Mouse (Mus musculus): ENCODE measurements at regions not wholly inside any gene's neighbourhood (a gene's known extent, or its start where the extent isn't known, plus 50 kb on each side); places are given as distances from the start of the nearest gene placed in this dataset.
A peak's percentile ranks its signal among the peaks of the same experiment; 100 is the strongest.
"Not testable (repeated sequence)": the region's sequence is repeated elsewhere in the genome, so short reads cannot be mapped to it uniquely, and the experiment has no call there.

DNA sequence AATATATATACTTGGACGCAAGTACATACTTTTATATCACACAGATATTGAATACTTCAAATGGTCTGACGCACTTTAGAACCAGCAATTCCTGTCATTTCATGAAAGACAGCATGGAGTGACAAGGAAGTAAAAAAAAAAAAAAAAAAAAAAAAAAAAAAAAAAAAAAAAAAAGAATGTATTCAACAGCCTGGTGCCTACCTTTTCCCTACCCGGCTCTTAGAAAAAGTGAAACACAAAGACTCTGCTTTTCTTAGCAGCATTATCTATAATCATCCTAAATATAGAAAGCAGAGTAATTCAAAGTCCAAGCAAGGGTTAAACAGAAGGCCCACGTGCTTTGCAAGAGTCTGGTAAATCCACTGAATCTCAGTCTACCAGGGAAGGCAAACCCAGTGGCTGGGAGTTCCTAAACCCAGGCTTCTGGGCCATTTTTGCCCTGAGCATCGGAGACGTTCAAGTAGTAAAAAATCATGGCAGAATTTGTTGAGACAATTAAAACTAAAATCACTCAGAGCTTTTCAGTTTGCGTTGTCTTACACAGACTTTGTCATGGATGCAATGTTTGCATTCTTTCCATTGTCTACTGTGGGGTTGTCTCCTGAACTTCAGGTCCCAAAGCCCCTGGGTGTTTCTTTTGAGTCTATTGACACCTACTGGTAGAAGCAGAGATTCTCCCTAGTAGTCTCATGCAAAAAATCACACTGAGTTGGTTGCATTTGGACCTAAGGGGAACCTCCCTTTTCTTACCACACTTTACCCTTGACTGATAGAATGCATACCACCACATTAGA is 390.2 kb upstream of the 1700008P02Rik start:
- H3K9me3 ChIP-seq (ENCODE audit: control insufficient read depth, low read length), result no peaks in the 10 kb centered on the region
- H3K4me2 ChIP-seq (replicated peaks; ENCODE audit: low read depth, low read length), result no peak overlapping the region
- no peaks in the 10 kb centered on the region for H3K4me1 ChIP-seq (replicated peaks; ENCODE audit: control insufficient read depth, insufficient read depth, low read length)
- peak; percentile 49 for DNase-seq (ENCODE audit: low spot score)
- no peak overlapping the region for H3K9ac ChIP-seq (ENCODE audit: low read depth, low read length)
- no peaks in the 10 kb centered on the region for H3K36me3 ChIP-seq (ENCODE audit: control insufficient read depth, insufficient read depth, low read length)
- ATAC-seq (ENCODE audit: low FRiP score), result peak; percentile 69
- H3K4me3 ChIP-seq (ENCODE audit: low read depth, low read length), result no peak overlapping the region
- no peaks in the 10 kb centered on the region for H3K27me3 ChIP-seq (ENCODE audit: control insufficient read depth, insufficient read depth, low read length)
- H3K27ac ChIP-seq (ENCODE audit: low read depth, low read length), result no peak overlapping the region
- 55% methylated on average over 7 of the region's 7 CpGs for WGBS

DNA sequence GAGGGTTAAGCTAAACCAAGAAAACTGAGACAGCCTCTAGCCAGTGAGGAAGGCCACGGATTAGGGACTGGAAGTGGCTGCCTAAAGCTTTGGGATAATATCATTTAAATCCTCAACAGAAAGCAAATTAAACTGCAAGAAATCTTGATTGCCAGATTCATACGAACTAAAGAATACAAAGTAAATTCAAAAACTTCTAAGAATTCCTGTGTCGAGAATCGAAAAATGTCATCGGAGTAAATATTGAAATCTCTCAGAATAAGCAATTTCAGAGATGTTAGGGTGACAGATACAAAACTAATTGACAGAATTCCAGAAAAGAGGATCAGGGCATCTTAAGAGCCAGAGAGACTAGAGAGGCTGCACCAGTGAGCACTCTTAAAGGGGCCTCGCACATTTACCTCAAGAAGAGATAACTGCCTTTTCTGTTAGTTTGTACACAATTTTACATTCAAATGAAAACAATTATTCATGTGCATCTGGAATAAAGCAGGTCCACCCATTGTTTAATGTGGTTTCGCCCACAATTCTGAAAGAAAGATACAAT is 388.5 kb upstream of the 1700008P02Rik start:
- Histone ChIP-seq H3K9ac (ENCODE audit: low read depth, low read length) (no peak overlapping the region), H3K9me3 (ENCODE audit: control insufficient read depth, low read length) (no peaks in the 10 kb centered on the region), H3K36me3 (ENCODE audit: control insufficient read depth, insufficient read depth, low read length) (no peaks in the 10 kb centered on the region), H3K4me1 (replicated peaks; ENCODE audit: control insufficient read depth, insufficient read depth, low read length) (no peaks in the 10 kb centered on the region), H3K4me3 (ENCODE audit: low read depth, low read length) (no peak overlapping the region), H3K27me3 (ENCODE audit: control insufficient read depth, insufficient read depth, low read length) (no peaks in the 10 kb centered on the region), H3K27ac (ENCODE audit: low read depth, low read length) (no peak overlapping the region), H3K4me2 (replicated peaks; ENCODE audit: low read depth, low read length) (no peak overlapping the region)
- no peak for DNase-seq (ENCODE audit: low spot score)
- ATAC-seq (ENCODE audit: low FRiP score), result no peak
- WGBS, result 79% methylated on average over 7 of the region's 7 CpGs

DNA sequence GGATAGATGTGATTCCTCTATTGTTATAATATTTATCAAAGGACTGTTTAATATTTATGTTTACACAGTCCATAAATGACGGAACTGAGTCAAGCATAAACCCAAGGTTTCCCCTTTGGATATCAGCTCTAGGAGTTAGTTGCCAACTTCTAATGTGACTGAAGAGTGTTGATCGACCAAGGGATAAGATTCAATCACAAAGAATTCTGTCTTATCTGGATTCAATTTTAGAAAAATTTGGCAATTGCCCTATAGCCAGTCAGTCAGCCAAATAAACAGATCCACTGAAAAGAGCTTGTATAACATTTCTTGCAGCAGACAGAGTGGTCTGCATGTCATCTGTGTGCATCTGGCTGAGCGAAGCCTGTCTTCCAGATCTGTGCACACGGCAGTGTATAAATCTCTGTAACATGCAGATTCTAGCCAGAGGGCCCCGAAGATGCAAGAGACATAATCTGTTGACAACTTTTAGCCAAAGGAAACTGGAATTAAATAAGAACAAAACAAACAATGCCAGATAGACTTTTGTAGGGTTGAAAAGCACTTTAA is 387.6 kb upstream of the 1700008P02Rik start:
- Histone ChIP-seq H3K4me2 (replicated peaks; ENCODE audit: low read depth, low read length) (no peak overlapping the region), H3K9me3 (ENCODE audit: control insufficient read depth, low read length) (no peaks in the 10 kb centered on the region), H3K36me3 (ENCODE audit: control insufficient read depth, insufficient read depth, low read length) (no peaks in the 10 kb centered on the region), H3K27me3 (ENCODE audit: control insufficient read depth, insufficient read depth, low read length) (no peaks in the 10 kb centered on the region), H3K27ac (ENCODE audit: low read depth, low read length) (no peak overlapping the region), H3K4me1 (replicated peaks; ENCODE audit: control insufficient read depth, insufficient read depth, low read length) (no peaks in the 10 kb centered on the region), H3K9ac (ENCODE audit: low read depth, low read length) (no peak overlapping the region), H3K4me3 (ENCODE audit: low read depth, low read length) (no peak overlapping the region)
- DNase-seq (ENCODE audit: low spot score) (no peak), ATAC-seq (ENCODE audit: low FRiP score) (no peak)
- WGBS, result 66% methylated on average over 5 of the region's 5 CpGs

DNA sequence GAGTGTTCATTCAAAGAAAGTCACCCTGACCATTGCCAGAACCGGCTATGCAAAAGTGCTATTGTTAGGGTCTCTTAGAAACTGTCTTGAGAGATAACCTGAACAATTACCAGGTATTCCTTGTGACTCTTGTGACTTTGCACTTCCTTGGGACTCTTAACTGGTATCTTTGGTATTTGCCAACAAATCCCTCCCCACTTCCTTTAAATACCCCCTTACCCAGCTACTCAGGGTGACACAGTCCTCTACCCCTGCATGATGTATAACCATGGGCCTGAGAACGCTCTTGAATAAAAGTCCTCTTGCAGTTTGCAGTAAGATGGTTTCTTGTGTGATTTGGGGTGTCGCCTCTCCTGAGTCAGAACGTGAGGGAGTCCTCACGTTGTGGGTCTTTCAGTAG is 371.5 kb upstream of the 1700008P02Rik start:
- H3K36me3 ChIP-seq (ENCODE audit: control insufficient read depth, insufficient read depth, low read length); H3K4me3 ChIP-seq (ENCODE audit: low read depth, low read length); H3K4me2 ChIP-seq (replicated peaks; ENCODE audit: low read depth, low read length); ATAC-seq (ENCODE audit: low FRiP score); H3K27me3 ChIP-seq (ENCODE audit: control insufficient read depth, insufficient read depth, low read length); H3K9me3 ChIP-seq (ENCODE audit: control insufficient read depth, low read length); H3K4me1 ChIP-seq (replicated peaks; ENCODE audit: control insufficient read depth, insufficient read depth, low read length); H3K27ac ChIP-seq (ENCODE audit: low read depth, low read length); DNase-seq (ENCODE audit: low spot score); H3K9ac ChIP-seq (ENCODE audit: low read depth, low read length): not testable (repeated sequence)
- WGBS, result 88% methylated on average over 5 of the region's 5 CpGs

DNA sequence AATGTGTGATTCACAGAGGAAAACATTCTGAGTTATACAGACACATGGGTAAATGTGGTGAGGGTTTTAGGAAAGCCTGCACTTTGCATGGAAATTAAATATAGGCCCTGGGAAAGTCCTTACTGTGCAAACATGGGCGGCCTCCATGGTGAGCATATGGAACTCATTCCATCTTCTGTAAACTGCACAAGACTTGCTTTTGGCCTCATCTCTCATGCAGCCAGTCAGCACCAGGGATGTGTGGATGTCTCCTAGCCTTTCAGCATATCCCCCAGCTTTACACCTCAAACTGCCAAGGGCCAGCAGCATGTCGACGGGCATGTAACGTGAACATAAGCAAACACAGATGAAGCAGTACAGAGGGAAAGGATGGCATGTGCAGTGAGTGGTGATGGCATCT is 364.7 kb upstream of the 1700008P02Rik start:
- Histone ChIP-seq H3K36me3 (ENCODE audit: control insufficient read depth, insufficient read depth, low read length) (no peaks in the 10 kb centered on the region), H3K4me2 (replicated peaks; ENCODE audit: low read depth, low read length) (no peak overlapping the region), H3K4me1 (replicated peaks; ENCODE audit: control insufficient read depth, insufficient read depth, low read length) (no peaks in the 10 kb centered on the region), H3K9ac (ENCODE audit: low read depth, low read length) (no peak overlapping the region), H3K9me3 (ENCODE audit: control insufficient read depth, low read length) (no peaks in the 10 kb centered on the region), H3K4me3 (ENCODE audit: low read depth, low read length) (no peak overlapping the region), H3K27ac (ENCODE audit: low read depth, low read length) (no peak overlapping the region), H3K27me3 (ENCODE audit: control insufficient read depth, insufficient read depth, low read length) (no peaks in the 10 kb centered on the region)
- DNase-seq (ENCODE audit: low spot score), result no peak
- no peak for ATAC-seq (ENCODE audit: low FRiP score)
- 63% methylated on average over 4 of the region's 4 CpGs for WGBS

DNA sequence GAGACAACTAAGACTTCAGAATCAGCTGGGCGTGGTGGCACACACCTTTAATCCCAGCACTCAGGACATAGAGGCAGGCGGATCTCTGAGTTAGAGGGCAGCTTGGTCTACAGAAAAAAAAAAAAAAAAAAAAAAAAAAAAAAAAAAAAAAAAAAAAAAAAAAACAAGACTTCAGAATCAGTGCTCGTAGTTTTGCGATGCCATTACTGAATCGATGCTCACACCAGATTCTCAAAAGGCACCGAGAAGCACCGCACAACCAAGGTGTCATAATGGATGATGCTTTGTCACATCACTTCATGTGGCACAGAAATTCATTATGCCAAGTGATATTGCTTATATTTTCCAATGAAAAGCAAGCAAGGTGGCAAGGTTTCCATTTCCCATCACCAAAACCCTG is 337.4 kb upstream of the 1700008P02Rik start:
- H3K27me3 ChIP-seq (ENCODE audit: control insufficient read depth, insufficient read depth, low read length), result no peaks in the 10 kb centered on the region
- no peak overlapping the region for H3K4me3 ChIP-seq (ENCODE audit: low read depth, low read length)
- no peaks in the 10 kb centered on the region for H3K9me3 ChIP-seq (ENCODE audit: control insufficient read depth, low read length)
- DNase-seq (ENCODE audit: low spot score) (no peak), ATAC-seq (ENCODE audit: low FRiP score) (no peak)
- H3K36me3 ChIP-seq (ENCODE audit: control insufficient read depth, insufficient read depth, low read length), result no peaks in the 10 kb centered on the region
- no peak overlapping the region for H3K4me2 ChIP-seq (replicated peaks; ENCODE audit: low read depth, low read length)
- H3K27ac ChIP-seq (ENCODE audit: low read depth, low read length), result no peak overlapping the region
- H3K4me1 ChIP-seq (replicated peaks; ENCODE audit: control insufficient read depth, insufficient read depth, low read length), result no peaks in the 10 kb centered on the region
- H3K9ac ChIP-seq (ENCODE audit: low read depth, low read length), result no peak overlapping the region
- 91% methylated on average over 7 of the region's 7 CpGs for WGBS

DNA sequence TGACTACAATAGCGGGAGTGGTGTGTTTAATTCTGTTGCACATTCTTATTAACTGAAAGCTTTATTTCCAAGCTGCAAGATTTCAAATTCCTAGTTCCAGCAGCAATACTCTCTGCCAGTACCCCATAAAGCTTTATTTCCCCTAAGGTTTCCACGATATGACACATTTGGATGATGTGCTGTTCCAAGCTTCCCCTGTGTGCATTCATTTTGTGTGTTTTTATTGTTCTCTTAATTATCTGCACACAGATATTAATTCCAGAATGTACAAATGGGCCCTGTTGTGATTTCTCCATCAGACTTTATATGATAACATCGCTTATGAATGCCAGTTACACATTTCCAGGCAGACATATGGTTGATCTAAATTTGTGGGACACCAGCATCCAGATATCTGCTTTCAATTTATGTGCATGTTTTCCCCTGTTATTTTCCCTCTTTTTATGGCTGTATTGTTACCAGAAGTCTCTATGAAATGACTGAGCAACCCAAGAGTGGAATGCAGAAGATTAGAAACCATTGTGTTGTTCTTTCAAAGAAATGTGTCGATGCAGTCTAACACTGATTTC is 312.4 kb upstream of the 1700008P02Rik start:
- H3K9me3 ChIP-seq (ENCODE audit: control insufficient read depth, low read length), result no peaks in the 10 kb centered on the region
- DNase-seq (ENCODE audit: low spot score) (no peak), ATAC-seq (ENCODE audit: low FRiP score) (no peak)
- H3K4me3 ChIP-seq (ENCODE audit: low read depth, low read length), result no peak overlapping the region
- H3K36me3 ChIP-seq (ENCODE audit: control insufficient read depth, insufficient read depth, low read length), result no peaks in the 10 kb centered on the region
- no peak overlapping the region for H3K4me2 ChIP-seq (replicated peaks; ENCODE audit: low read depth, low read length)
- WGBS, result 94% methylated on average over 4 of the region's 4 CpGs
- no peaks in the 10 kb centered on the region for H3K27me3 ChIP-seq (ENCODE audit: control insufficient read depth, insufficient read depth, low read length)
- H3K4me1 ChIP-seq (replicated peaks; ENCODE audit: control insufficient read depth, insufficient read depth, low read length), result no peaks in the 10 kb centered on the region
- H3K27ac ChIP-seq (ENCODE audit: low read depth, low read length), result no peak overlapping the region
- H3K9ac ChIP-seq (ENCODE audit: low read depth, low read length), result no peak overlapping the region

GRCm38 (mm10) chr3:6926737-6927136 is 306.5 kb upstream of the 1700008P02Rik start:
- Histone ChIP-seq H3K4me3 (ENCODE audit: low read depth, low read length) (no peak overlapping the region), H3K4me1 (replicated peaks; ENCODE audit: control insufficient read depth, insufficient read depth, low read length) (no peaks in the 10 kb centered on the region), H3K27ac (ENCODE audit: low read depth, low read length) (no peak overlapping the region), H3K9ac (ENCODE audit: low read depth, low read length) (no peak overlapping the region), H3K27me3 (ENCODE audit: control insufficient read depth, insufficient read depth, low read length) (no peaks in the 10 kb centered on the region), H3K4me2 (replicated peaks; ENCODE audit: low read depth, low read length) (no peak overlapping the region), H3K9me3 (ENCODE audit: control insufficient read depth, low read length) (no peaks in the 10 kb centered on the region), H3K36me3 (ENCODE audit: control insufficient read depth, insufficient read depth, low read length) (no peaks in the 10 kb centered on the region)
- no peak for ATAC-seq (ENCODE audit: low FRiP score)
- DNase-seq (ENCODE audit: low spot score), result peak; percentile 22
- WGBS, result 67% methylated on average over 1 of the region's 1 CpGs

DNA sequence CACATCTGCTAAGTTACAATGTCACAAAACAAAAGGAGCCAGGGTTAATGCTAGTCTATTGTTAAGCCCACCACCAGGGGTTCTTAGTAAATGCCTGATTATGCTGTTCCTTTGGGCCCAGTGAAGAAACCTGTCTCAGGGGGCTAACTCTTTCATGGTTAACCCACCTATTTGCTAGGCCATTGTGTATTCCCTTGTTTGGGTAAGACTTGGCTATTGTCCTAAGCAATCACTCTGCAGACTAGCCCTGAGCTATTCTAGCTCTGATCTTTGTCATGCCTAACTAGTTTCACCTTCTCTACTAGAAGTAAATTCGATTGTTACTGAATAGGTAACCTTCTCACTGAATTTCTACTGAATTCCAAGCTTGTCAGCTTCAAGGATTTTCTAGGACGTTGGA is 302.4 kb upstream of the 1700008P02Rik start:
- 58% methylated on average over 2 of the region's 2 CpGs for WGBS
- ATAC-seq (ENCODE audit: low FRiP score); H3K36me3 ChIP-seq (ENCODE audit: control insufficient read depth, insufficient read depth, low read length): not testable (repeated sequence)

More for the DNA sequence above, 302.4 kb upstream of the 1700008P02Rik start:
- not testable (repeated sequence) for H3K4me3 ChIP-seq (ENCODE audit: low read depth, low read length); H3K27ac ChIP-seq (ENCODE audit: low read depth, low read length); H3K9ac ChIP-seq (ENCODE audit: low read depth, low read length); H3K27me3 ChIP-seq (ENCODE audit: control insufficient read depth, insufficient read depth, low read length); DNase-seq (ENCODE audit: low spot score); H3K4me1 ChIP-seq (replicated peaks; ENCODE audit: control insufficient read depth, insufficient read depth, low read length); H3K9me3 ChIP-seq (ENCODE audit: control insufficient read depth, low read length); H3K4me2 ChIP-seq (replicated peaks; ENCODE audit: low read depth, low read length)
